Mouse (Mus musculus): ENCODE data around the gene Imp4. TPM values are rescaled to one million over a fixed set of nuclear protein-coding genes. Genes with fewer than 3 reads are reported as not detected.

Gene Imp4
- total and polyA plus RNA-seq, 2 experiments, result 11.2 to 32.1 TPM

DNA sequence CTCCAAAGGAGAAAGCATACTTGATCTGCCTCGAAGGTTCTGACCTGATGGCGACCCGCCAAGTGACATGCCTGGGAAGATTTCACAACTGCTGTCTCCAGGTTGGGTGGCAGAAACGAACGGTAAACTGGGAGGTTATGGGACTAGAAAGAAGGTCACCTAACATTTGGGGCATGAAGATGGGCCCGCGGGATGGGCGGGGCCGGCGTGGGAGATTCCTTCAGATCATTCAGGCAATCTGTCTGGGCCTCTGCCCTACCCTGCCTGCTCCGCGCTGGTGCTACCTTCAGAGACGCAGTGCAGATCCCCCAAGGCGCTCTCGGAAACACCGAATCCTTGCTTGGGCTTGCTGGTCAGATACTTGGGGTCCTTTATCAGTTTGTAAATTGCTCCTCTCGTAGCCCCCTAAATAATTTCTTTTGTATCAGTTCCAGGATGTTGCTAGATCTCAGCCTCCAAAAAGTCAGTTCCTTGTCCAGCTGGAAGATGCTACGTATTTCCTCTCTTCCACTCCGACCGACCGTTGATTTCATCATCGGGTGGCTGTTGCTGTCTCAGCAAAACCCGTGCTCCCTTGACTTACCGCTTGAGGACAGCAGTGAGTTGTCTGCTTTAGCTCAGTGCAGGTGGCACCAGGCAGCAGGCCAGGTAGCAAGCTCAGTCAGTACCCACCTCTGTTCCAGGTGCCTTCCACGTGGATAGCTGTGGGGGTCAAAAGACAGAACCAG lies 46.0 kb downstream of the Imp4 start:
- peak; percentile 41 for DNase-seq (ENCODE audit: extremely low read depth, low read depth, low spot score)
- Histone ChIP-seq H3K27ac (replicated peaks; ENCODE audit: insufficient read depth, low read depth, low read length) (no peak overlapping the region), H3K79me2 (ENCODE audit: control insufficient read depth, insufficient read depth, low read length) (no peaks in the 10 kb centered on the region), H3K27me3 (ENCODE audit: control insufficient read depth, insufficient read depth, low read length) (no peaks in the 10 kb centered on the region), H3K4me3 (ENCODE audit: insufficient read depth, low read depth, low read length) (peak overlapping the region; percentile 31), H3K4me1 (ENCODE audit: control insufficient read depth, insufficient read depth, low read length) (no peaks in the 10 kb centered on the region), H3K9ac (ENCODE audit: low read depth, low read length) (no peak overlapping the region), H3K36me3 (ENCODE audit: control insufficient read depth, insufficient read depth, low read length) (no peaks in the 10 kb centered on the region)
- 7% methylated on average over 25 of the region's 25 CpGs for WGBS
- peak; percentile 65 for TF ChIP-seq CTCF (IDR thresholded peaks at IDR 0.05; ENCODE audit: low read depth, low read length)
- TF ChIP-seq POLR2A (IDR thresholded peaks at IDR 0.05; ENCODE audit: extremely low read depth, insufficient read depth, low read length), result no peak

DNA sequence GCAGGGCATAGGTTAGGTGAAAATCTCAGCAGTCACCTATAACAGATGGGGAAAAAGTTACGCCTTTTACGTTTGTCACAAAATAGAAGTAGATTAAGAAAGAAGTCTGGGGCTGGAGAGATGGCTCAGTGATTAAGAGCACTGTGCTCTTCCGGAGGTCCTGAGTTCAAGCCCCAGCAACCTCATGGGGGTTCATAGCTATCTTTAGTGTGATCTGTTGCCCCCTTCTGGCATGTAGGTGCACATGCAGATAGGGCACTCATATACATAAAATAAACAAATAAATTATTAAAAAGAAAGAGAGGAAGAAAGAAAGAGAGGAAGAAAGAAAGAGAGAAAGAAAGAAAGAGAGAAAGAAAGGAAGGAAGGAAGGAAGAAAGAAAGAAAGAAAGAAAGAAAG lies 47.7 kb downstream of the Imp4 start:
- TF ChIP-seq POLR2A (IDR thresholded peaks at IDR 0.05; ENCODE audit: extremely low read depth, insufficient read depth, low read length) (no peak), CTCF (IDR thresholded peaks at IDR 0.05; ENCODE audit: low read depth, low read length) (no peak)
- Histone ChIP-seq H3K4me1 (ENCODE audit: control insufficient read depth, insufficient read depth, low read length) (no peaks in the 10 kb centered on the region), H3K27ac (replicated peaks; ENCODE audit: insufficient read depth, low read depth, low read length) (no peak overlapping the region), H3K9ac (ENCODE audit: low read depth, low read length) (no peak overlapping the region), H3K4me3 (ENCODE audit: insufficient read depth, low read depth, low read length) (no peak overlapping the region), H3K79me2 (ENCODE audit: control insufficient read depth, insufficient read depth, low read length) (no peaks in the 10 kb centered on the region), H3K27me3 (ENCODE audit: control insufficient read depth, insufficient read depth, low read length) (no peaks in the 10 kb centered on the region), H3K36me3 (ENCODE audit: control insufficient read depth, insufficient read depth, low read length) (no peaks in the 10 kb centered on the region)
- WGBS, result 91% methylated on average over 3 of the region's 3 CpGs
- DNase-seq (ENCODE audit: extremely low read depth, low read depth, low spot score), result no peak

DNA sequence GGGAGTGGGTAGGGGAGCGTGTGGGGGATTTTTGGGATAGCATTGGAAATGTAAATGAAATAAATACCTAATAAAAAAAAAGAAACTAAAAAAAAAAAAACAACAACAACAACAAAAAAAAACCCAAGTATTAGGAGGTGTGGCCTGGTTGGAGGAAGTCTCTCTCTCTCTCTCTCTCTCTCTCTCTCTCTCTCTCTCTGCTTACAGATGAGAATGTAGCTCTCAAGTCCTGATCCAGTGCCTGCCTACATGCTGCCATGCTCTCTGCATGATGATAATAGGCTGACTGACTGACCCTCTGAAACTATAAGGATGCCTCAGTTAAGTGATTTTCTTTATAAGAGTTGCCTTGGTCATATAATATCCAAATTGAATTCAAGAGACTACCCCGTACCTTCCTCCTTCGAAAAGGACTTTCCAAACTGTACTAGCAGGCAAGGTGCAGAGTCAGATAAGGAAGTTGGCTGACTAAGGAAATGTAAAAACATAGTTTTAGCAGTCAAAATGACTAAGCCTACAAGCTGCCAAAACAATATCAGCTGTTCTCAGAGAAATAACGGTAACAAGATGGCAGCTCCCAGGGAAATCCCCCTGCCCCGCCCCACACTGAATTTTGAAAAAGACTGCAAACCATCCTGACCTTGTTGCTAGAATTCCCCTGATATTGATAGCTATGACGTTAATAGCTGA lies 50.3 kb downstream of the Imp4 start:
- Histone ChIP-seq H3K36me3 (ENCODE audit: control insufficient read depth, insufficient read depth, low read length) (no peaks in the 10 kb centered on the region), H3K9ac (ENCODE audit: low read depth, low read length) (no peak overlapping the region), H3K27me3 (ENCODE audit: control insufficient read depth, insufficient read depth, low read length) (no peaks in the 10 kb centered on the region), H3K4me3 (ENCODE audit: insufficient read depth, low read depth, low read length) (no peak overlapping the region), H3K4me1 (ENCODE audit: control insufficient read depth, insufficient read depth, low read length) (no peaks in the 10 kb centered on the region), H3K79me2 (ENCODE audit: control insufficient read depth, insufficient read depth, low read length) (no peaks in the 10 kb centered on the region), H3K27ac (replicated peaks; ENCODE audit: insufficient read depth, low read depth, low read length) (no peak overlapping the region)
- WGBS, result 81% methylated on average over 6 of the region's 6 CpGs
- DNase-seq (ENCODE audit: extremely low read depth, low read depth, low spot score), result no peak
- TF ChIP-seq POLR2A (IDR thresholded peaks at IDR 0.05; ENCODE audit: extremely low read depth, insufficient read depth, low read length) (no peak), CTCF (IDR thresholded peaks at IDR 0.05; ENCODE audit: low read depth, low read length) (no peak)

DNA sequence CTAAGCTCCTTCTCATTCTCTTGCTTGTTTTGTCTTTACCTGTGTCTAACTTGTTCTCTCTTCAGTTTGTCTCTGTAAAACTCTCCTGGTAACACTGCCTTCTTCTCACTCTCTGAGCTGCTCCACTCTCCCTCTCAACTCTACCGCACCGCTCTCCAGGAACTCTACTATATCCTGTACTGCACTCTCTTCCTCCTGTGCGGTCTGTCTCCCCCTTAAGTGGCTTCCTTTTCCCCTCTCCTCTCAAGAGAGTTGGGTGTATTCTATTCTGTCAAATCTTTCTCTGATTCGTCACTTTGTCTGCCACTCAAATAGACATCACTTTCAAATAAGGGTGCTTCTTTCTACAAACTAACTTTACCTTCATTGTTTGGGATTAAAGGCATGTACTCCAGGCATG lies 51.8 kb downstream of the Imp4 start:
- Histone ChIP-seq H3K79me2 (ENCODE audit: control insufficient read depth, insufficient read depth, low read length) (no peaks in the 10 kb centered on the region), H3K9ac (ENCODE audit: low read depth, low read length) (no peak overlapping the region), H3K27ac (replicated peaks; ENCODE audit: insufficient read depth, low read depth, low read length) (no peak overlapping the region), H3K27me3 (ENCODE audit: control insufficient read depth, insufficient read depth, low read length) (no peaks in the 10 kb centered on the region), H3K36me3 (ENCODE audit: control insufficient read depth, insufficient read depth, low read length) (no peaks in the 10 kb centered on the region), H3K4me3 (ENCODE audit: insufficient read depth, low read depth, low read length) (no peak overlapping the region), H3K4me1 (ENCODE audit: control insufficient read depth, insufficient read depth, low read length) (no peaks in the 10 kb centered on the region)
- TF ChIP-seq CTCF (IDR thresholded peaks at IDR 0.05; ENCODE audit: low read depth, low read length) (no peak), POLR2A (IDR thresholded peaks at IDR 0.05; ENCODE audit: extremely low read depth, insufficient read depth, low read length) (no peak)
- no peak for DNase-seq (ENCODE audit: extremely low read depth, low read depth, low spot score)
- WGBS, result 86% methylated on average over 4 of the region's 4 CpGs

Other genes with a start within 250 kb of the Imp4 start
- 12.1 and 13.5 TPM in 2 replicates for gene Ccdc115, start 179 bp upstream of the Imp4 start, total RNA-seq (2014; rRNA removed)
- gene Ccdc115, start 179 bp upstream of the Imp4 start, polyA plus RNA-seq (2012; rRNA removed), result 10.7 and 12.9 TPM in 2 replicates
- gene Ptpn18, start 19.9 kb downstream of the Imp4 start, total RNA-seq (2014; rRNA removed), result 9.6 and 9.9 TPM in 2 replicates
- 13.5 and 25.4 TPM in 2 replicates for gene Ptpn18, start 19.9 kb downstream of the Imp4 start, polyA plus RNA-seq (2012; rRNA removed)
- not detected in 2 replicates for gene Prss39, start 58.6 kb downstream of the Imp4 start, total RNA-seq (2014; rRNA removed)
- not detected in 2 replicates for gene Prss39, start 58.6 kb downstream of the Imp4 start, polyA plus RNA-seq (2012; rRNA removed)
- not detected in 2 replicates for gene Cfc1, start 95.8 kb downstream of the Imp4 start, total RNA-seq (2014; rRNA removed)
- not detected in 2 replicates for gene Cfc1, start 95.8 kb downstream of the Imp4 start, polyA plus RNA-seq (2012; rRNA removed)
- gene Prss40, start 121.1 kb downstream of the Imp4 start, total RNA-seq (2014; rRNA removed), result not detected in 2 replicates
- not detected in 2 replicates for gene Prss40, start 121.1 kb downstream of the Imp4 start, polyA plus RNA-seq (2012; rRNA removed)
- not detected in 2 replicates for gene Amer3, start 139.8 kb downstream of the Imp4 start, total RNA-seq (2014; rRNA removed)
- gene Amer3, start 139.8 kb downstream of the Imp4 start, polyA plus RNA-seq (2012; rRNA removed), result not detected in 2 replicates